Mouse (Mus musculus): ENCODE measurements around the gene Trrap. TPM values are rescaled to one million over a fixed set of nuclear protein-coding genes. Genes with fewer than 3 reads are reported as not detected.
"Not testable (repeated sequence)": the region's sequence is repeated elsewhere in the genome, so short reads cannot be mapped to it uniquely, and the experiment has no call there.

The Trrap gene
- 120 and 154 TPM in 2 replicates for total RNA-seq (2021)
- long read RNA-seq, partial matches to known transcripts: 3 of 3 reads
- long read RNA-seq, other reads (novel, unspliced or antisense): 0 of 3 reads

DNA sequence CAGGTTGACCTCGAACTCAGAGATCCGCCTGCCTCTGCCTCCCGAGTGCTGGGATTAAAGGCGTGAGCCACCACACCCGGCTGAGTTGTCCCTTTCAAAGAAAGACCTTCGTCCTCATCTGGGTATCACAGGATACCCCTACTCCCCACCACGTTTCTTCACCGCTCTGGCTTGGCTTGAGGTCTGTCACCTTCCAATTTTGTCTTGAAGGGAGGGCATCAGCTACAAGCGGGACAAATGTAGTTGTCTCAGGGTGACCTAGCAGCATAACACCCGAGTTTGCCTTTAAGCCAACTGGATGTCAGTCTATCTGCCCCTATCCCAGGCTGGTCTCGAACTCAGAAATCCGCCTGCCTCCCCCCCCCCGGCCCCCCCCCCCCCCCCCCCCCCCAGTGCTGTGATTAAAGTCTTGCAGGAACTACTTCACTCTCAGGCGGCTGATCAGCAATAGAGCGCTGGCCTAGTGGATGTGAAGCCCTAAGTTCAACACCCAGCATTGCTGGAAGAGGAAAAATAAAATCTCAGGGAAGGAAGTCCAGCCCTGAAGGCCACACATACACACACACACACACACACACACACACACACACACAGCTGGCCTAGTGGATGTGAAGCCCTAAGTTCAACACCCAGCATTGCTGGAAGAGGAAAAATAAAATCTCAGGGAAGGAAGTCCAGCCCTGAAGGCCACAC is at the start of gene Trrap:
Gene Trrap (plus strand): TSS at position 627 of the 693 bp plus-strand sequence.
- not testable (repeated sequence) for DNase-seq

DNA sequence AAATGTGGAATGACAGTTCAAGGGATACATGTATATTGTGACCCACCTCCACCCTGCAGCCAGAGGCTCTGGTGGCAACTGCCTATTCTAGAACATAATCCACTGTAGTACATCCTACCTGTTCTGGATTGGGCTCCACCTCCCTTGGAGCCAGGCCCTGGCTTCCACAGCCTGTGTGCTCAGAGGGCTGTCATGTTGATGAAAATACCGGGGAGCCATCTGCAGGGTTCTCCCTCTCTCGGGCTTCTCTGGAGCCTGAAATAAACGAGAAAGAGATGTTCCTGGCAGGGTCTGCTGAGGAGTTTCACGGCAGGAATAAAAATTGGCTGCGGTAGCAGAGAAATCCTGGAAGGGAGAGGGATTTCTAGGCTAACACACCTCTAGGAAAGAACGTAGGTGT is 47.8 kb upstream of the Trrap start:
- no peak for DNase-seq

DNA sequence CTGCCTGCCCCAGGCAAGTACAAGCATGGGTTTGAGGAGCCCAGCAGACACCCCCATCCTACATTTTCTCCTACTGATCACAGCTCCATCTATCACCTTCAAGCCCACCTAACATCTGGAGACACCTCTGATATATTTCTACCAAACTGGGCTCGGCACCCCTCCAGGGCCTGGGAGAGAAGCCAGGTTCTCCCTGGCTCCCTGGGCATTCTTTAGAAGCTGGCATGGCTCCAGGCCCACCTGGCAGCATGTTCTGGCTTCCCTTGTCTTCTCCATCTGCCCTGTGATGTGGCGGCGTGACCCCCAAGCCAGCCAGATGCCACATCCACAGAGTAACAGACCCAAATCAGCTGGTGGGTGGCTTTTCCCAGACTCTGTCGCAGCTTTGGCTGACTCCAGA is 47.3 kb upstream of the Trrap start:
- DNase-seq: no peak

DNA sequence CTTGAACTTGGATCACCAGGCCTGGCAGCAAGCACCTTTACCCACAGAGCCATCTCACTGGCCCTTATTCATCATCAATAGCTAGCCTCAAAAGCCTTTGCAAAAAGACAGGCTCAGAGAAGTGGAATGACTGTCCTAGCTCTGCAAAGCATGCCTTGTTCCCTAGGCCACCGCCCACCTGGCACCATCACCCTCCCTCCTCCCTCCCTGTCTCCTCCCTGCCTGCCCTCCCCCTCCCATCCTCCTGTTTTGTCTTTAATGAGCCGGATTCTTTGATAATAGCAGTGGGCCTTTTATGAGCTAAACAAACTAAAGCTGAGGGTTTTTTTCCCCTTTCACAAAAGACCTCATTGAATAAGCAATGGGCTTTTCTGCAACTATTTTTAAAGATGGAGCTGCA is 42.6 kb upstream of the Trrap start:
- no peak for DNase-seq

DNA sequence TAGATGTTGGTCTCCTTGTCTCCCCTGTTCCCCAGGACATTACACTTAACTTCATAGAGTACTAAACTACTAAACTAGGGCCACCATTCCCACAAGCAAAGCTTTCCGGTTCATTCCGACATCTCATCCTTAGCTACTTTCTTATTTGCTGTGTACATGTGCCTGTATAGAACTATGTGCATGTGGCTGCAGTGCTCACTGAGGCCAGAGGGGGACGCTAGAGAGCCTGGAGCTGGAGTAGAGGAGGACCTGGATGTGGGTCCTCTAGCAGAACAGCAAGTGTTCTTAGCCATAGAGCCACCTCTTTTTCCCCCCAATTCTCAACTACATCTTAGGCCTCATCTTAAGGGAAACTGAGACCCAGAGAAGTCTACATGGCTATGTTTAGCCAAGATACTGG is 42.0 kb upstream of the Trrap start:
- no peak for DNase-seq

DNA sequence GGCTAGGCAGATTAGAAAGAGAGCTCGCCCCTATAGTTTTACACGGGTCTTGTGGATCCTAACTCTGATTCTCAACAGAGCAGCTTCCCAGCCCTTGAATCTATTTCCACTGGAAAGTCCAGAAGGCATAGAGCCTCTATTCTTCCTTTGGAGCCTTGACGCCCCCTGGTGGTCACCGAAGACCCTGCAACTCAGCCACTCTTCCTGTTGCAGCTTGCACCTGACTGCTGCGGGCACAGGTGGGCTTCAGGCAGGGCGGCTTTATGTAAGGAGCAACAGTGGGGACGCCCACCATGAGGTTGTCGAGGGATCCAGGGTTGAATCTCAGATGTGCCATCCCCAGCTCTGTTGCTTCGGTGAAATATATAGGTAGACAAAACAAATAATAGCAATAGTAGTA is 40.4 kb upstream of the Trrap start:
- DNase-seq: peak; percentile 82

DNA sequence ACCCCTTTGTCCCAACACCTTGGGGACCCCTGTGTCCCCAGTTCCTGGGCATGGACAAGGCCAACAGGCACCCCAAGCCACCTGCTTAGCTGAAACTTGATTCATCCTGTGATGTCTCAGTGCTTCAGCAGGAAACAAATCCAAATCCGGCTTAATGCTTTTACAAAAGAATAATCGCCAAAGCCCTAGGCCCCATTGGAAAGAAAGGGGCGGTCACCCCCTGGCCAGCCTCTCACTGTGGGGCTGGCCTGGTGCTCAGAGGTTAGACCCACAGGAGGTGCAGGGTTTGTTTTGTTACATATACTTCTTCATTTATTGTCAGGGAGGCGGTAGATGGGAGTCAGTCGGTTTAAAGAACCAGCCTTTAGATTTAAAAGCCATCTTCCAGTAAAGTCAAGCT is 39.3 kb upstream of the Trrap start:
- DNase-seq: no peak

DNA sequence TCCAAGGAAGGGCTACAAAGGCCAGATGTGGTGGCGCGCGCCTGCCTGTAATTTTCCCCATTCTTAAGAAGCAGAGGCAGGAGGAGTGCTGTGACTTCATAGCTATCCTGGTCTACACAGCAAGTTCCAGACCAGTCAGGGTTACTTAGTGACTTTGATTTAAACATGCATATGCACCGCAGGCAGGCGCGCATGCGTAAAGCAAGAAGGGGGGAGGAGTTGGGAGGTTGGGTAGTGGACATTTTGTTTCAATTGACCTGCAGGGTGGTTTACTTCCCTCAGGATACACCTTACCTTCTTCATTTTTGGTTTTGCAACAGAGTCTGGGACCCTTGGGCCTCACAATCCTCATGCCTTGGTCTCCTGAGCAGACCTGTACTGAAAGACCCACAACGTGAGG is 38.3 kb upstream of the Trrap start:
- no peak for DNase-seq

DNA sequence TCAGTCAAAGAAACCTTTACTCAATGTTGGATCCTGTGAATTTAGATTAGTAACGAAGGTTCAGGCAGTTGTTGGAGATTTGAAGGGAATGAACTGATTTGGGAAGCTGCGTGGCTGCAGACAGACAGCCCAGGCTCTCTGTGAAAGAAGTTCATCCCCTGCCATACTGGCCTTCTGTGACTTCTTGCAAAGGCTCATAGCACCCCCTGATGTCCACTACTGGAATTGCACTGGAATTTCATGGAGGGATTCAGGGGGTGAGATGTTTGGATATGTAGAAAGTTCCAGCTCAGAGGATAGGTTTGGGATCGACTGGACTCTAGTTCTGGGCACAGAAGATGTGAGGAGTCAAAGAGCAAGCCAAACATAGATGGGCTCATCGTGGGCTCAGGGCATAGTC is 33.6 kb upstream of the Trrap start:
- DNase-seq: peak; percentile 54

DNA sequence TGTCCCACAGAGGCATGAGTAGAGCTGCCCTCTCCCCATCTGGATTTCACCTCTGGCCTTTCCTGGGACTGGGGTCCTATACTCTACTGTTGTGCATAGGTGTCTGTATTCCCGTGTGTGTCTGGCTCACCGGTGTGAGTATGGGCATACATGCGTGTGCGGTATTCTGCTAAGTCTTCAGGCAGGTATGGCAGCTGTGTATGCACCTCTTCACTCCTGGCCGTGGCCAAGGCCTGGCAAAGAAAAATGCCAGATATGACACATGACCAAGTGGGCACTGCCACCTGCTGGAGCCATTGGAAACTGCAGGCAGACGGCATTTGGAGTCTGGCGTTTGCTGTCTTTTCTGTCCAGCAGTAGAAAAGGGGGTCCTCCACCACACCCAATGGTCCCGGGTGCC is 32.6 kb upstream of the Trrap start:
- peak; percentile 74 for DNase-seq

DNA sequence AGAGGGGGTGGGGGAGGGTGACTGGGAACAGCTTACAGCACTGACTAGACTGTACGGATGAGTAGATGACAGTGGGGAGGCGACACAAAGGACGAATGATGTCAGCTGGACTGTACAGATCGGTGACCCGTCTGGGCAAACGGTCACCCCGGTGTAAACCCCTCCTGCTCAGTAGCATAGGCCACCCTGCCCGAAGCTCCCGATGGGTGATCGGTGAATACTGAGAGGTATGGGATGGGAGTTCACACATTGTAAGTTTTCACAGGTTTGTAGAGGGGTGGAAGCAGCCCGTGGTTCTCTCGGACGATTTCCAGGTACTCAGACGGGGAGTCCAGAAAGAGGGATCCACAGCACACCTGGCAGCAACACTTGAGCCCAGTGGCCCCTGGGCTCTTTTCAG is 30.4 kb upstream of the Trrap start:
- no peak for DNase-seq

DNA sequence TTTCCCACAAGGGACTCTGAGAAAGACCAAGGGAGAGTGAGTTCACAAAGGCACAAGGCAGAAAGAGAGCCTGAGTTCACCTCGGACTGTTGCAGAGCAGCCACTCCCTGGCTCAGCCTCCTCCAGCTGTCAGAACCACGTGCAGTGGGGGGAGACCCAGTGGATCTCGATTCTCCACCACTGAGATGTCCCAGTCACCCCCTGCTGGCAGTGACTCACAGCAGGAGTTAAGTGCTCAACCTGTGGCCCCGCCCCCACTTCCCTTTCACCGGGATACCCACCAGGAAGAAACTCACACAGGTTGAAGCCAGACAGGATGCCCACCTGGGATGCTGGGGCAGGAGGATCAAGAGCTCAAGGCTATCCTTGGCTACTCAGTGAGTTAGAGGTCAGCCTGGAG is 15.1 kb upstream of the Trrap start:
- DNase-seq: no peak

DNA sequence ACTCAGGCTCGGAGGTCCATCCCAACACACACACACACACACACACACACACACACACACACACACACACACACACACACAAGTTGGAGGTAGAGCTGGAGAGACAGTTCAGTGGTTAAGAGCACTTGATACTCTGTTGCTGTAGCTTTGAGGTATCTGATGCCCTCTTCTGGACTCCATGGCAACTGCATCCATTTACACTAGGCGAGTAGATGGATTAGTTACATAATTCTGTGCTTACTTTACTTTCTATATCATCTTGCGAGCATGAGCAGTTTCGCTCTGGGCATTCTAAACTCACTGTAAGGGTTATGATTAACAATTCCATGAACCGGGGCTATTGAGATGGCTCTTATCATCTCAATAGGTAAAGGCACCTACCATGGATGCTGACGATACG is 14.5 kb upstream of the Trrap start:
- no peak for DNase-seq

DNA sequence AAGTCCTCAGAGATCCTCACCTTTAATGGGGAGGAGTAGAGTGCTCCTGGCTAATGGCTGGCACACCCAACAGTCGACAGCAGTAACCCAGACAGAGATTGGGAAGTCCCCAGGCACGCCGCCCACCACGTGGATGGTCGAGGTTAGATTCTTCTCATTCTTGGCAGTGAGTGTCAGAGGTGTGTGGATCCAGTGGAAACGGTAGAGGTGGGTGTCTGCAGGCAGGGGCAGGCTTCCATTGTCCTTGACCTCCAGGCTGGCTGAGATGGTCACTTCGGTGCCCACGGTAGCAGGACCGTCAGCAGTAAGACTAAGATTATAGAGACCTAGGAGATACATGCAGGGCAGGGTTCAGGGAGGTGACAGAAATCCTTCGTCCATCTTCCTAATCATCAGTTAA is 12.3 kb upstream of the Trrap start:
- DNase-seq: no peak

DNA sequence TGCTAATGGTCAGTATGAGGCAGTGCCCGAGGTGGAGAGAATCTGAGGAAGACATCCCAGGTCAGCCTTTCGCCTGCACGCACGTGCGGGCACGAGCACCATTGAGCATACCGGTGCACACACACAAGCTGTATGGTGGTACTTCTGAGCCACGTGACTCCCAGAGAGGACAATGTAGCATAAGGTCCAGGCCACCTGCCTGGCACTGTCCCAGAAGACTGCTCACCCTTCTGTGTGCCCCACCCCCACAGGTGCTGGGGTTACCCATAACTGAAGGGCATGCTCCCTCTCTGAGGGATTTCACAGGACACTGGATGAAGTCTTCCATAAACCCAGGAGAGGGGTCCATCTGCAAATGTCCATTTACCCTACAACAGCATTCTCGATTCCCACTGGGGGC is 10.1 kb upstream of the Trrap start:
- no peak for DNase-seq

DNA sequence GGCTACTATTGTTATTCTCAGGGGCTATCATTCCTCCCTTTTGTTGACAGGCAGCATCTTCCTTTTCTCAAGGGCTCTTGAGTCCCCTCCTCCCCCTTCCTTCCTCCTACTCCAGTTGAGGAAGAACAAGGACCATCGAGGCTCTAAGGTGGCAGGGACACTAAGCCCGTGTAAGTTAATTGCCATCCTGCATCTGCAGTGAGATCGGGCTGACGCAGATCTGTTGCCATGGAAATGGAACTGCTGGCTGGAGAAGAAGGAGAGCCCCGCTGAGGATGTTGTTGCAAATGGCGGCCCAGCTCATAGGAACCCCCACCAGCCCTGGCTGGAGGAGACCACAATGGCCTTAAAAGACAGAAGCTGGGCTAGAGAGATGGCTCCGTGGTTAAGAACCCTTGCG is 9.1 kb upstream of the Trrap start:
- no peak for DNase-seq

DNA sequence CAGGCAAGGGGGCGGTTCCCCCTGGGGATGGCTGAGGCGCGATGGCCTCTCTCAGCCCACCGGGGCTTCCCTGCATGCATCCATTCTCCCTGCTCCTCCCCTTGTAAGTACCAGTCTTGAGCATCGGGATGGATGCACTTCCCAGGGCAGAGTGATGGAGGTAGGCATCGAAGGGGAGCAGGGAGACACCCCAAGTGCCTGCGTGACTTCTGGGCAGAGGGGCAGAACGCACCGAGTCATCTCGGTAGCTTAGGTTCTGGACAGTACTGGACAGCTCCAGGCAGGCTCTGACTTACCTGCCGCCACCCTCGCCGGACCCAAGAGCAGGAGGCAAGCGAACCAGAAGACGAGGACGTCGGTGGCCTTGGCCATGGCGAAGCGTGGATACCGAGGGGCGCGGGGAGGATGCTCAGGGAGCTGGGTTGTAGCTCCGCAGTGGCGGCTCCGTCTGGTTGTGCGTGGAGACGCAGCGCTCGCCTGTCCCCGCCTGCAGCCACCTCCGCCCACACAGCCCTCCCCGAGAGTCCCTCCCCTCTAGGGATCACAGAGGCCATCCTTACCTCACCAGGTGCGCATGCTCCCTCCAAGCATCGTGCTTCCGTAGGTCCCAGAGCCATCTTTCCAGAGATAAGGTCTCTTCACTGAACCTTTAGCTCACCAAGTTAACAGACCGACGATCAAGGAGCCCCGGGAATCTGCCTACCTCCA is 6.2 kb upstream of the Trrap start, which contains the start of gene Tmem130:
Gene Tmem130 (minus strand): TSS at position 658 of the 708 bp plus-strand sequence.
- DNase-seq: peak; percentile 50

DNA sequence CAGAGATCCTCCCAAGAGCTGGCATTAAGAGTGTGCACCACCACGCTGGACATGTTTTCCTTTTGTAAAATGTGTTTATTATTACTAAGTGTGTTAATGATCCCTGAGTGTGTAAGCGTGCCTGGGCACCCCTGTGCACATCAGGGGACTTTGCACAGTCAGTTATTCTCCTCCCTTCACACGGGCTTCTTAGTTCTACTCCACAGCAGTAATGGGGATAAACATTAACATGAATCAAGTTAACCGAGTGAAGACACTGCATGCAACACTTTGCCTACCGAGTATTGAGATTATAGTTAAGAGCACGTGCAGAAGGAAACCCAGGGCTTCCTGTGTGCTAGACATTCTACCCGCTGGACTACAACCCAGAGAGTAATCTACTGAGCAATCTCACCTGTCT is 1.5 kb upstream of the Trrap start:
- DNase-seq: no peak

DNA sequence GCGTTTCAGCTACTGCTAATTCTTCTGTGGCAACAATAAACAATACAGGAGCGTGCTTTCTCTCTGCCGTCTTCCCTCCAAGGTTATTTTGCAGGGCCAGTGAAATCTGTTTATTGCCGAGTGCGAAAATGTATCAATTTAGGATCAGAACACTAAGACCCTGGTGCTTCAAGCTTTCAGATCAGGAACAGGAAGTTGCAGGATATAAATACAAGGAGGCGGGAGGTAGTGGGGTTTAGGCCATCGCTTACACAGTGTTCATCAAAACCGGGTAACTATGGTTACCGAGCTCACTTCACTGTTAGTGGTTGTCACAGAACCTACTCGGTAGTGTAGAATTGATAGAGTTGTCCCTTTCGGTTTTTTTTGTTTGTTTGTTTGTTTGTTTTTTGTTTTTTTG is 886 bp upstream of the Trrap start:
- no peak for DNase-seq

DNA sequence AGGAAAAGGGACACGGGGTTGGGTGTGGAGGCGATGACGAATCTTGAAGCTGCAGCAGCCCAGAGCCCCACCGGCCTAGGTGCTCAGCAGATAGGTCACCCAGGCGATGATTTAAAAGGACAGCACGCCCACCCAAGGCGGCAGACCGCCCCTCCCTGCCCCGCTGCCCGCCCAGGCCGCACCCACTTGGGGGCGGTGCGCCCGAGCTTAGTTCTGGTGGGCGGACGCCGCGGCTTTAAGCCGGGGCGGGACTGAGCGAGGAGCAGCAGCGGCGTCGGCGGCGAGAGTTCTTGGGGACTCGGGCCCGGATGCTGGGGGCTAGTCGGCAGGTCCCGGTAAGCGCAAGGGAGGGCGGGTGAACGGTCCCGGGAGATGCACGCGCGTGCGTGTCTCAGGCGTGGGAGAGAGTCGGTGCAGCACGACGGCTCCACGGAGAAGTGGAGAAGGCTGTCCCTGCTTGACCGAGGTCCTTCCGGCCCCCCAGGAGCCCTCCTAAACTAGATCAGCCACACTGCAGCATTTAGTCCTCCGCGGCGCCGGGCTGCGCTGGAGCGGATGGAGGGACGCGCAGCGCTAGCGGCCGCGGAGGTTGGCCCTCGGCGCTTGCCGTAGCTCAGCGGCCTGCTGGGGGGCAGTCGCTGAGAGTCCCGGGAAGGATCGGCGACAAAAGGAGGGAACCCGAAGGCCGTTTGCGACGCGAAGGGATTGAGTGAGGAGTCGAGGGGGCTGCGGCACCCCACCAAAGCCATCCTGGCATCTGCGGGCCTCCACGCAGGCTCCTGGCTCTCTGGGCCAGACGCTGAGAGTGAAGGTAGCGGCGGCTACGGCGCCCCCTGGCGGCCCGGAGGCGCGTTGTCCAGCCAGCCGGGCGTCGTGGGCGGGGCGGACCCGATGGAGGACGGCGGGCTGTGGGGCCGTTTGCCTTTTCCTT is 644 bp downstream of the Trrap start:
- peak; percentile 89 for DNase-seq

DNA sequence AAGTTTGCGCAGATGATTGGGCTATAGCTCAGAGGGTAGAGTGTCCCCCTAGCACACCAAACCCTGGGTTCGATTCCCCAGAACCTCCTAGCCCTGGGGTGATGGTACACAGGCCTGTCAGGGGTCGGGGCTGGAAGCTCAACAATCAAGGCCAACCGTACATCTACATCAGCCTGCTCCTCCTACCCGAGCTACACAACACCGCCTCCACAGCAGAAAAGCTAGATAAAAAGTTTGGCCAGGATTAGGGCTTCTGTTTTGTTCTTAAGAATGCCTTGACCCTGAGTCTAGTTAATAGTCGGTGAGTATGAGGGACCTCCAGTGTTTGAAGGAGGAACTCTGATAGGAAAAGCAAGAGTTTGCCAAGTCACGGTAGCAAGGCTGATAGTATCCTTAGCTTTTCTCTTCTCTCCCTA is 1.5 kb downstream of the Trrap start:
- no peak for DNase-seq

DNA sequence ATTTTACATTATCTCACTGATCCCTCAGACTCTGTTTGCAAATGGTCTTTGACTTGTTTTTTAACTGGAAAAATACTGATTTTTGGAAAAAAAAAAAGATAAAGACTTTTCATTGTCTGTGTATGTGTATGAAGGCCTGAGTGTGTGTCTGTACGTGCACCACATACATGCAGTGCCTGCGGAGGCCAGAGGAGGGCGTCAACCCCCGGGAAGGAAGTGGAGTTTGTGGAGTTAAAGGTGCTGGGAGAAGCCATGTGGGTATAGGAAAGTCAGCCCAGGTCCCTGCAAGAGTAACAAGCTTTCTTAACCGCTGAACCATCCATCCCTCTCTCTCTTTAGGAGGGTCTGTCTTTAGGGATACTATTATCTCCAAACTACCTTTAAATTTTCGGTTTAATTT is 5.7 kb downstream of the Trrap start:
- DNase-seq: no peak

DNA sequence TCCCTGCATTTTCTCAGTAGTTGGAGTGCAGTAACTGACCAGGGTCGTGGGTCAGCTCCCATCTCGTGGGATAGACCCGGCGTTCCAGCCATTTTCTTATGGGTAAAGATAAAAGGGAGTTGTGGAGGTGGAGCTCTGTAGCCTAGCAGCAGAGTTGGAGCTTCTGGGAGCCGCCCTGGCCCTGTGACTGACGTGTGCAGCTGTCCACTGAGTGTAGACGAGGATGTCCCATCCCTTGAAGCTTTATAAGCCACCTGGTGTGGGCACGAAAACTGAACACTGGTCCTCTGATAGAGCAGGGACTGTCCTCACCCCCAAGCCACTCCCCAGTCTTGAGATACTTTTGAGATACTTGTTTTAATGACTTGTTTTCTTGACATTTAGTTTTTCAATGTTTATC is 13.1 kb downstream of the Trrap start:
- DNase-seq: no peak

All from adrenal gland, postnatal 25 days (tissue).